Mouse (Mus musculus): ENCODE data around the gene Cops6. TPM values are rescaled to one million over a fixed set of nuclear protein-coding genes. Genes with fewer than 3 reads are reported as not detected.

Cops6 gene
- polyA plus RNA-seq, 1 experiment, result 170 TPM

Other genes with a start within 250 kb of the Cops6 start
- not detected in 2 replicates for gene Cyp3a13, start 239.5 kb upstream of the Cops6 start, polyA plus RNA-seq (2012; ENCODE audit: insufficient read depth, insufficient read length, missing spikeins)
- 0.24 TPM in 1 of 2 replicates, not detected in the other for gene Gjc3, start 198.0 kb upstream of the Cops6 start, polyA plus RNA-seq (2012; ENCODE audit: insufficient read depth, insufficient read length, missing spikeins)
- gene Azgp1, start 179.6 kb upstream of the Cops6 start, polyA plus RNA-seq (2012; ENCODE audit: insufficient read depth, insufficient read length, missing spikeins), result 2.9 TPM in 1 of 2 replicates, not detected in the other
- gene Smok3a, start 139.8 kb upstream of the Cops6 start, polyA plus RNA-seq (2012; ENCODE audit: insufficient read depth, insufficient read length, missing spikeins), result not detected in 2 replicates
- gene Smok3b, start 139.6 kb upstream of the Cops6 start, polyA plus RNA-seq (2012; ENCODE audit: insufficient read depth, insufficient read length, missing spikeins), result not detected in 2 replicates
- not detected in 2 replicates for gene Smok3c, start 107.9 kb upstream of the Cops6 start, polyA plus RNA-seq (2012; ENCODE audit: insufficient read depth, insufficient read length, missing spikeins)
- 7.2 and 9.4 TPM in 2 replicates for gene Zkscan1, start 76.0 kb upstream of the Cops6 start, polyA plus RNA-seq (2012; ENCODE audit: insufficient read depth, insufficient read length, missing spikeins)
- gene Zscan21, start 44.2 kb upstream of the Cops6 start, polyA plus RNA-seq (2012; ENCODE audit: insufficient read depth, insufficient read length, missing spikeins), result 7.5 and 10.5 TPM in 2 replicates
- 6.6 and 6.8 TPM in 2 replicates for gene Zfp113, start 5.3 kb upstream of the Cops6 start, polyA plus RNA-seq (2012; ENCODE audit: insufficient read depth, insufficient read length, missing spikeins)
- gene Ap4m1, start 10.9 kb downstream of the Cops6 start, polyA plus RNA-seq (2012; ENCODE audit: insufficient read depth, insufficient read length, missing spikeins), result 12.0 and 12.4 TPM in 2 replicates
- 8.5 and 10.4 TPM in 2 replicates for gene Mcm7, start 11.4 kb downstream of the Cops6 start, polyA plus RNA-seq (2012; ENCODE audit: insufficient read depth, insufficient read length, missing spikeins)
- gene Taf6, start 26.4 kb downstream of the Cops6 start, polyA plus RNA-seq (2012; ENCODE audit: insufficient read depth, insufficient read length, missing spikeins), result 18.0 and 22.4 TPM in 2 replicates
- gene Cnpy4, start 26.4 kb downstream of the Cops6 start, polyA plus RNA-seq (2012; ENCODE audit: insufficient read depth, insufficient read length, missing spikeins), result 8.0 and 11.0 TPM in 2 replicates
- gene Mblac1, start 33.2 kb downstream of the Cops6 start, polyA plus RNA-seq (2012; ENCODE audit: insufficient read depth, insufficient read length, missing spikeins), result 4.6 and 5.8 TPM in 2 replicates
- gene Nxpe5, start 64.8 kb downstream of the Cops6 start, polyA plus RNA-seq (2012; ENCODE audit: insufficient read depth, insufficient read length, missing spikeins), result not detected in 2 replicates
- 102 and 115 TPM in 2 replicates for gene Lamtor4, start 94.4 kb downstream of the Cops6 start, polyA plus RNA-seq (2012; ENCODE audit: insufficient read depth, insufficient read length, missing spikeins)
- gene BC037034, start 103.0 kb downstream of the Cops6 start, polyA plus RNA-seq (2012; ENCODE audit: insufficient read depth, insufficient read length, missing spikeins), result 5.1 and 7.1 TPM in 2 replicates
- not detected in 2 replicates for gene Gal3st4, start 111.8 kb downstream of the Cops6 start, polyA plus RNA-seq (2012; ENCODE audit: insufficient read depth, insufficient read length, missing spikeins)
- gene Gm43720, start 118.9 kb downstream of the Cops6 start, polyA plus RNA-seq (2012; ENCODE audit: insufficient read depth, insufficient read length, missing spikeins), result not detected in 2 replicates
- not detected in 2 replicates for gene Gpc2, start 118.9 kb downstream of the Cops6 start, polyA plus RNA-seq (2012; ENCODE audit: insufficient read depth, insufficient read length, missing spikeins)
- not detected in 2 replicates for gene Stag3, start 119.2 kb downstream of the Cops6 start, polyA plus RNA-seq (2012; ENCODE audit: insufficient read depth, insufficient read length, missing spikeins)
- gene Pvrig, start 180.9 kb downstream of the Cops6 start, polyA plus RNA-seq (2012; ENCODE audit: insufficient read depth, insufficient read length, missing spikeins), result not detected in 2 replicates

Measured in brown adipose tissue, adult 24 weeks (tissue).